ENCODE assay signal across 21 mouse cellular contexts in genomic region chr6:82458762-82459389, GRCm38 (mm10). TPM values are rescaled to one million over a fixed set of nuclear protein-coding genes. Genes with fewer than 3 reads are reported as not detected.
DNase-seq lines count a peak whose midpoint lies in the region; ATAC-seq and TF ChIP-seq lines count a peak whose summit lies in the region.
"Had no signal": no experiment of that assay in that cellular context is flagged by ENCODE, and none has a peak within 500 bp of the region (broad histone marks: within the 10 kb centered on the region; RNA-seq: fewer than 3 reads in every experiment).

No protein-coding gene starts in this region.

- ATAC-seq in hindbrain, embryonic 13.5 days (ENCODE audit: low FRiP score) = peak; percentile 85
- peak; percentile 60 for ATAC-seq in midbrain, embryonic 14.5 days (ENCODE audit: low FRiP score, low TSS enrichment)
- no peak for ATAC-seq in midbrain, embryonic 11.5 days (ENCODE audit: low FRiP score)
- peak; percentile 89 for ATAC-seq in forebrain, postnatal 0 days
- ATAC-seq: CD4-positive, CD25-positive, alpha-beta regulatory T cell, adult 4 months; intestine, embryonic 16.5 days had no signal

- no peak overlapping the region for H3K4me3 ChIP-seq in hindbrain, embryonic 13.5 days
- no peak overlapping the region for H3K4me3 ChIP-seq in hindbrain, embryonic 10.5 days
- H3K4me3 ChIP-seq in midbrain, embryonic 14.5 days (replicated peaks; ENCODE audit: low read depth, low read length) = no peak overlapping the region
- no peak overlapping the region for H3K4me3 ChIP-seq in midbrain, embryonic 11.5 days (ENCODE audit: low read depth, low read length)
- no peak overlapping the region for H3K4me3 ChIP-seq in forebrain, postnatal 0 days (ENCODE audit: low read depth, low read length)
- H3K4me3 ChIP-seq: embryonic facial prominence, embryonic 13.5 days; limb, embryonic 13.5 days; liver, embryonic 15.5 days; neural tube, embryonic 12.5 days had no signal

- H3K9ac ChIP-seq in hindbrain, embryonic 13.5 days = no peak overlapping the region
- no peak overlapping the region for H3K9ac ChIP-seq in midbrain, embryonic 14.5 days (replicated peaks; ENCODE audit: low read length)
- no peak overlapping the region for H3K9ac ChIP-seq in midbrain, embryonic 11.5 days (ENCODE audit: low read length)
- H3K9ac ChIP-seq in forebrain, postnatal 0 days = no peak overlapping the region
- H3K9ac ChIP-seq: embryonic facial prominence, embryonic 13.5 days; limb, embryonic 13.5 days; liver, embryonic 15.5 days; neural tube, embryonic 12.5 days had no signal

- 42% methylated on average over 15 of the region's 15 CpGs for WGBS in hindbrain, embryonic 13.5 days
- WGBS in hindbrain, embryonic 10.5 days = 72% methylated on average over 15 of the region's 15 CpGs
- 46% methylated on average over 15 of the region's 15 CpGs for WGBS in midbrain, embryonic 14.5 days
- WGBS in midbrain, embryonic 11.5 days = 82% methylated on average over 15 of the region's 15 CpGs
- 22% methylated on average over 15 of the region's 15 CpGs for WGBS in forebrain, postnatal 0 days

- H3K4me2 ChIP-seq in hindbrain, embryonic 13.5 days = no peak overlapping the region
- H3K4me2 ChIP-seq in midbrain, embryonic 14.5 days (ENCODE audit: low read length) = no peak overlapping the region
- no peak overlapping the region for H3K4me2 ChIP-seq in midbrain, embryonic 11.5 days
- peak overlapping the region; percentile 5; the same call in 1 of the 2 replicates for H3K4me2 ChIP-seq in forebrain, postnatal 0 days (ENCODE audit: low read depth)
- H3K4me2 ChIP-seq: embryonic facial prominence, embryonic 13.5 days; limb, embryonic 13.5 days; liver, embryonic 15.5 days; neural tube, embryonic 12.5 days had no signal

- H3K27ac ChIP-seq in hindbrain, embryonic 13.5 days = no peak overlapping the region
- H3K27ac ChIP-seq in hindbrain, embryonic 10.5 days = no peak overlapping the region
- no peak overlapping the region for H3K27ac ChIP-seq in midbrain, embryonic 14.5 days (replicated peaks; ENCODE audit: low read depth, low read length)
- no peak overlapping the region for H3K27ac ChIP-seq in midbrain, embryonic 11.5 days (ENCODE audit: low read depth, low read length)
- no peak overlapping the region for H3K27ac ChIP-seq in forebrain, postnatal 0 days (ENCODE audit: low read depth, low read length)
- H3K27ac ChIP-seq: embryonic facial prominence, embryonic 13.5 days; limb, embryonic 13.5 days; liver, embryonic 15.5 days; neural tube, embryonic 12.5 days; stomach, postnatal 0 days had no signal

- no peaks in the 10 kb centered on the region for H3K27me3 ChIP-seq in hindbrain, embryonic 13.5 days
- no peaks in the 10 kb centered on the region for H3K27me3 ChIP-seq in hindbrain, embryonic 10.5 days (ENCODE audit: insufficient read depth, poor library complexity, severe bottlenecking)
- H3K27me3 ChIP-seq in midbrain, embryonic 14.5 days (ENCODE audit: control insufficient read depth, insufficient read depth, low read length) = no peaks in the 10 kb centered on the region
- no peaks in the 10 kb centered on the region for H3K27me3 ChIP-seq in midbrain, embryonic 11.5 days (ENCODE audit: control insufficient read depth, insufficient read depth, low read length)
- no peaks in the 10 kb centered on the region for H3K27me3 ChIP-seq in forebrain, postnatal 0 days (ENCODE audit: insufficient read depth, low read length)
- H3K27me3 ChIP-seq: embryonic facial prominence, embryonic 13.5 days; liver, embryonic 15.5 days; neural tube, embryonic 12.5 days had no signal

- H3K36me3 ChIP-seq in hindbrain, embryonic 13.5 days = no peaks in the 10 kb centered on the region
- no peaks in the 10 kb centered on the region for H3K36me3 ChIP-seq in hindbrain, embryonic 10.5 days
- no peaks in the 10 kb centered on the region for H3K36me3 ChIP-seq in midbrain, embryonic 14.5 days (ENCODE audit: control insufficient read depth, insufficient read depth, low read length)
- H3K36me3 ChIP-seq in midbrain, embryonic 11.5 days (ENCODE audit: control insufficient read depth, insufficient read depth, low read length) = no peaks in the 10 kb centered on the region
- no peaks in the 10 kb centered on the region for H3K36me3 ChIP-seq in forebrain, postnatal 0 days (ENCODE audit: insufficient read depth)
- H3K36me3 ChIP-seq: embryonic facial prominence, embryonic 13.5 days; limb, embryonic 13.5 days; liver, embryonic 15.5 days; neural tube, embryonic 12.5 days had no signal

- no peak for TF ChIP-seq CTCF in forebrain, postnatal 0 days (IDR thresholded peaks at IDR 0.05; ENCODE audit: low read depth)

- peaks cover 12% of the 10 kb centered on the region for H3K4me1 ChIP-seq in hindbrain, embryonic 13.5 days (replicated peaks)
- no peaks in the 10 kb centered on the region for H3K4me1 ChIP-seq in hindbrain, embryonic 10.5 days (replicated peaks)
- no peaks in the 10 kb centered on the region for H3K4me1 ChIP-seq in midbrain, embryonic 14.5 days (ENCODE audit: control insufficient read depth, insufficient read depth, low read length)
- H3K4me1 ChIP-seq in midbrain, embryonic 11.5 days (ENCODE audit: control insufficient read depth, insufficient read depth, low read length) = no peaks in the 10 kb centered on the region
- H3K4me1 ChIP-seq in forebrain, postnatal 0 days (ENCODE audit: insufficient read depth) = no peaks in the 10 kb centered on the region
- H3K4me1 ChIP-seq: liver, embryonic 15.5 days; neural tube, embryonic 12.5 days had no signal

- H3K9me3 ChIP-seq in hindbrain, embryonic 13.5 days = no peaks in the 10 kb centered on the region
- H3K9me3 ChIP-seq in hindbrain, embryonic 10.5 days = no peaks in the 10 kb centered on the region
- no peaks in the 10 kb centered on the region for H3K9me3 ChIP-seq in midbrain, embryonic 14.5 days (ENCODE audit: control insufficient read depth, low read length)
- H3K9me3 ChIP-seq in midbrain, embryonic 11.5 days (ENCODE audit: control insufficient read depth, low read length) = no peaks in the 10 kb centered on the region
- no peaks in the 10 kb centered on the region for H3K9me3 ChIP-seq in forebrain, postnatal 0 days (ENCODE audit: low read length)
- H3K9me3 ChIP-seq: embryonic facial prominence, embryonic 13.5 days; limb, embryonic 13.5 days; liver, embryonic 15.5 days; neural tube, embryonic 12.5 days had no signal

- DNase-seq in hindbrain, embryonic 10.5 days (ENCODE audit: low spot score) = no peak
- peak; percentile 66 for DNase-seq in midbrain, embryonic 14.5 days
- no peak for DNase-seq in midbrain, embryonic 11.5 days (ENCODE audit: low spot score, missing footprints)
- DNase-seq in brain, embryonic 18.5 days (ENCODE audit: low read depth, low spot score) = peak; percentile 20
- peak; percentile 64 for DNase-seq in forebrain, postnatal 0 days
- DNase-seq in retina, postnatal 1 day = no peak
- DNase-seq: adrenal gland, postnatal 25 days; gastrocnemius, postnatal 10 days; lung, postnatal 10 days; thymus, postnatal 25 days had no signal

RNA-seq across cellular contexts. Expression of gene Tacr1, which starts 56.7 kb away (rescaled TPM):
- polyA plus RNA-seq in hindbrain, embryonic 13.5 days (2015; fragmentation: Nextera tagmentation; extraction: Ambion mirVana) = 3.1 and 4.1 TPM in 2 replicates
- polyA plus RNA-seq in hindbrain, embryonic 10.5 days (2016; fragmentation: Nextera tagmentation; extraction: Ambion mirVana) = 0.46 and 0.59 TPM in 2 replicates
- 1.3 and 2.4 TPM in 2 replicates for polyA plus RNA-seq in midbrain, embryonic 14.5 days (2014; fragmentation: Nextera tagmentation; extraction: Ambion mirVana)
- 1.2 and 1.9 TPM in 2 replicates for polyA plus RNA-seq in midbrain, embryonic 11.5 days (2014; fragmentation: Nextera tagmentation; extraction: Ambion mirVana)
- total RNA-seq in forebrain, postnatal 0 days (2014; rRNA removed) = 3.5 and 3.8 TPM in 2 replicates
- 1.2 and 2.2 TPM in 2 replicates for polyA plus RNA-seq in forebrain, postnatal 0 days (2015; fragmentation: Nextera tagmentation; extraction: Ambion mirVana)
- total RNA-seq: heart, adult 8-10 months; MEL had no signal
- polyA plus RNA-seq: CD4-positive, CD25-positive, alpha-beta regulatory T cell, adult 4 months; heart, postnatal 0 days; liver, embryonic 15.5 days had no signal

Comparison
In these comparisons a context has a peak if more than half of its experiments do, and no peak if none do; other contexts are left out.
1. DNase-seq: peak in midbrain, embryonic 14.5 days (single experiment), brain, embryonic 18.5 days (single experiment) and forebrain, postnatal 0 days (single experiment); none in hindbrain, embryonic 10.5 days (single experiment), midbrain, embryonic 11.5 days (single experiment) and retina, postnatal 1 day (single experiment).